Mouse (Mus musculus): ENCODE measurements at regions not wholly inside any gene's neighbourhood (a gene's known extent, or its start where the extent isn't known, plus 50 kb on each side); places are given as distances from the start of the nearest gene placed in this dataset.
A peak's percentile ranks its signal among the peaks of the same experiment; 100 is the strongest.

- peak; percentile 64 for DNase-seq
These were observed 80.2 kb downstream of the Ednrb start for GRCm38 (mm10) chr14:103764047-103764446.

GRCm38 (mm10) chr14:103763216-103764031, 80.8 kb downstream of the Ednrb start:
- DNase-seq: peak; percentile 27

- no peak for DNase-seq
These were observed 84.8 kb downstream of the Ednrb start for GRCm38 (mm10) chr14:103759443-103759842.
